Mouse (Mus musculus): Measurements from ENCODE around the gene Psmb5.

The Psmb5 gene

DNA sequence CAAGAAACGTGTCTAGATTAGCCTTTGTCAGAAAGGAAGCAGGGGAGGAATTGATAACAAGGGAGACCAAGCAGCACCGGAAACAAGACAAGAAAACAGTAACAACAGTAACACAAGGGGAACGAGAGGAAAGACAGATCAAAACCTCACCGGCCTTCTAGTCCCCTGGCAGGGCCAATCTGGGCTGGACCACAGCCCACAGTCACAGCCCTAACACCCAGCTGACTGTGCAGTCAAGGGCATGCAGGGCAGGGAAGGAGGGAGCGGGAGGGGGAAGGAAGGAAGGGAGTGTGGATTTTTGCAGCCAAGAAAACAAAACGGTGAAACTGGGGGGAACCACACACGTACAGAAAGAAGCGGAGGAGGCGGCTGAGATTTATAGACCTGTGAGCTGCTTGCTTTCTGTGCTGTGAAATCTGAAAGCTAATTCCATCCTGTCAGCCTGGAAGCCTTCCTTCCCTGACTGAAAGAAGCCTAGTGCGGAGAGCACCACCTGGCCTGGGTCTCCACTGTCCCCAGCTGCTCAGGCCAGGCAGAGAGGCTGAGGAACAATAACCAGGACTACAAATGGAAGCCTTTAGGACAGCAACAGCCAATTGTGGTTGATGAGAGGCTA is 25.4 kb downstream of the Psmb5 start:
- no peak for DNase-seq (ENCODE audit: low spot score in 2 of 2)

DNA sequence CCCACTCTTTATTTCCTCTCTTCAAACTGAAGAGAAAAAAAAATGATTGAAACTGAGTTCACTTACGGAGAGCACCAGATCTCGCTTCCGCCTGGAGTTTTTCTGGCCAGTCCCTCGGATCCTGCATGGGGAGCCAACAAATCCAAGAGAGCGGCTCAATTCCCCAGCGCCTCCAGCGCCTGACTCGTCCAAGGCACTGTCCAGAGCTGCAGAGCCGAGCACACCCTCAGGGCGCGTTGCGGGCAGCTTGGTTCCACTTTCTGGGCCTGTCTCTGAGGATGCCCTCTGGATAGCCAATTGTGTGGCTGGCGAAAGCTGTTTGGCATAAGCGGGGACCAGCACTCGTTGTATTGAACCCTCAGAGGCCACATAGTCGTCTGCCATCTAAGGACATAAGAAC is 26.8 kb downstream of the Psmb5 start:
- no peak for DNase-seq (ENCODE audit: low spot score in 2 of 2)

DNA sequence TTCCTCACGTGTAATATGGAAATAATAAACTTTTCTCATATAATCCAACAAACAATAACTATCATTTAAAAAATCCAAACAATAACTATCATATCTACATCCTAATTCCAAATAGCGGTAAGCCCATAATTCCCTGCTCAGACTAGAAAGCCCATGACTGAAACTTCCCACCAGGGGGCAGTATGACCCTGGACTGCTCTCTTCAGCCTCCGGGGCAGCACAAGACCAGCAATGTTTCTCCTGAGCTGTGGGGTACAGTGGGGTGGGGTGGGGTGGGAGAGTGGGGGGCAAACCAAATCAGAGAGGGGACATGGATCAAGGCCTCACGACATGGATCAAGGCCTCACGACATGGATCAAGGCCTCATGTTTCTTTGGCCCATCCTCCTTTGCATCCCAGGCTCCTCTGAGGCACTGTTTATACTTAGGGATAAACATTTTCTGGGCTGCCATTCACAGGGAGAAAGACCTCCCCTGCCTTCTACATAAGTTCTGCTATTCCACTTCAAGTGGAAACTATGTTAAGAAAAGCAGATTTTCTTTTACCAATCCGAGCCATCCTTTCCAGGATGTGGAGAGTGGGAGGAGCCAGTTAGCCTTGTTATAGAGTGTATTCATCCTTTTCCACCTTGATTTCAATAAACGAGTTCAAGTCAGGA is 34.0 kb downstream of the Psmb5 start:
- peak in 1 of 2 experiments; percentile 67 for DNase-seq (ENCODE audit: low spot score in 2 of 2)

DNA sequence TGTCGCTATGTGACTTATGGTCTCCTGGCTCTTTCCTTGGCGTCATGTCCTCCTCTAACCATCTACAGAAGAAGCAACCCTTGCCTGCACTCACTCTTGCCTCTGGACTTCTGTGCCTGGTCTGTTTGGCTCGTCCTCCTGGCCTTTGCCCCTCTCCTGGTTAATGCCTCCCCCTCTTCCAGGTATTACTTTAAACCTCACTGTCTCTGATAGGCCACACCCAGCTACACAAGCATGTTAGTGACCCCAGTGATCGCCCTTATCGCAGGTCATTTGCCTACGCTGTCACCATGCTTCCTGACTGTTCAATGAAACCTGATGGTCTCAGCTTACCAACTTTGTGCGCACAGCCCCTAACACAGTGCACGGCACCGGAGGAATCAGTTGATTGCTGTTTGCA is 35.3 kb downstream of the Psmb5 start:
- DNase-seq (ENCODE audit: low spot score in 2 of 2), result no peak

DNA sequence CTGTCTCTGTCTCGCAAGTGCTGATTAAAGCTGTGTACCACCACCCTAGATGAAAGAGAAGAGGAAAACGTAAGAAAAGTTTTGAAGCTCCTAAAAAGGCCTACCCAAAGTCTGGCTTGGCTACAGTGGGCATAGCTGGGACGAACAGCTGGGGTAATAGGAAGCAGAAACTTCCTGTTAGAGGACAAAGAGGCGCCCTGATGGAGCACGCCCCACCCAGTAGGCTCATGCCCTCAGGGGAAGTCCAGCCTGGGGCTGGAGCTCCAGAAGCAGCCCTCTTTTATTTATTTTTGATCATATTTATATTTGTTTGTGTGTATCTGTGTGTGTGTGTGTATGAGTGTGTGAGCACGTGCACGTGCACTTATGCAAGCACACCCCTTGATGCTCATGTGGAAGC is 38.2 kb downstream of the Psmb5 start:
- DNase-seq (ENCODE audit: low spot score in 2 of 2), result no peak

DNA sequence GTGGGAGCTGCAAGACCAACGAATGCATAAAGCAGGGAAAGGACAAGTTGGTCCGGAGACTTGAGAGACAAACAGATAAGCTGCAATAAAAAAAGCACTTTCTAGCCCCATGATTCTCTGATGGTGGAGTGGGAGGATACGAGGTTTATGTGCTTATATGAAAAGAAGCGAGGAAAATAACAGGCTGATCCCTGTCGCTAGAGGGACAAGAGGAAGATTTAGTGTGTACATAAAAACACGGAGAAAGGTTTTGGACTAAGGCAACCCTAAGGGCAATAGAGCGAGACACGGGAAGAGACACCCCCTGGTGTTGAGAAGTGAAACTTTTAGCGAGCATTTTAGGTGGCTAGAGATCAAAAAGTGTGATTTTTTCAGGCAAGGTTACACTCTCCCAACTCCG is 39.8 kb downstream of the Psmb5 start:
- DNase-seq (ENCODE audit: low spot score in 2 of 2), result peak; percentile 29 to 60

DNA sequence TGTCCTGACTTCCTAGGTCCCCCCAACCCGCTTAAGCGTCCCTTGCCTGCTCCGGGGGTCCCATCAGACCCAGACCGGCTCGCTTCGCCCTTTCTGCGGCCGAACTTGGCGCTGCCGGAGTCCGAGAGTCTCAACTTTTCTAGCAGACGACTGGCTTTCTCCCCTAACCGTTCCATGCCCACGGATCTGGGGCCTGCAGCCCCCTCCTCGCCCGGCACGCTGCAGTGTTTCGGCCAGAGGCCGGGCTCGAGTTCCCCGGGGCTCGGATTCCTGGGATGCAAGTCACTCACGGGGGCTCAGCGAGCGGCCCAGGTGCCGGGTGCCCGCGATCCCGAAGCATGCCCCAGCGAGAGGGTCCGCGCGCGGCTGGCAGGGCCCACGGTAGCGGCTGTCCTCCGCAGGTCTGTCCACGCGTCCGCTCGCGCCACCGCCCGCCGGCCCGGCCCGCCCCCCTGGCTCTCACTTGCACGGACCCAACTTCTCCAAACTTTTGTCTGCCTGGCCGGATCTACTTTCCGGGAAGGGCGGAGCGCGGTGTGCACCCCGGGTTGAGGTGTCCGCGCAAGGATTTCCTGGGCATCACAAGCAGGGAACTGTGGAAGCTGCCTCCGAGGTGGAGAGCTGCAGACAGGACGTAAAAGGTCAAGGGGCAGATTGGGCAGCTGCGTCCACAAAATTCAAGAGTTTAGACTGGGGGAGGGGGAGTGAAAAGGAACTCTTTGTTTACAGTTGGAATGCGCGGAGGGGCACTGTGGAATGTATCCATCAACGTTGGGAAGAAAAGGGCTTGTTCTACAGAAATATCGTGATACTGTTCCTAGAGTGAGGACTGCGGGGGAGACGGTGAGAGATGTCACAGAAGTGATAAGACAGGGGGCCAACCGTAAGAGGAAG is 40.5 kb downstream of the Psmb5 start, which contains the start of gene Ajuba:
Gene Ajuba, minus strand, starts transcription at position 470 of the 894 bp plus-strand sequence.
- peak; percentile 20 to 28 for DNase-seq (ENCODE audit: low spot score in 2 of 2)

DNA sequence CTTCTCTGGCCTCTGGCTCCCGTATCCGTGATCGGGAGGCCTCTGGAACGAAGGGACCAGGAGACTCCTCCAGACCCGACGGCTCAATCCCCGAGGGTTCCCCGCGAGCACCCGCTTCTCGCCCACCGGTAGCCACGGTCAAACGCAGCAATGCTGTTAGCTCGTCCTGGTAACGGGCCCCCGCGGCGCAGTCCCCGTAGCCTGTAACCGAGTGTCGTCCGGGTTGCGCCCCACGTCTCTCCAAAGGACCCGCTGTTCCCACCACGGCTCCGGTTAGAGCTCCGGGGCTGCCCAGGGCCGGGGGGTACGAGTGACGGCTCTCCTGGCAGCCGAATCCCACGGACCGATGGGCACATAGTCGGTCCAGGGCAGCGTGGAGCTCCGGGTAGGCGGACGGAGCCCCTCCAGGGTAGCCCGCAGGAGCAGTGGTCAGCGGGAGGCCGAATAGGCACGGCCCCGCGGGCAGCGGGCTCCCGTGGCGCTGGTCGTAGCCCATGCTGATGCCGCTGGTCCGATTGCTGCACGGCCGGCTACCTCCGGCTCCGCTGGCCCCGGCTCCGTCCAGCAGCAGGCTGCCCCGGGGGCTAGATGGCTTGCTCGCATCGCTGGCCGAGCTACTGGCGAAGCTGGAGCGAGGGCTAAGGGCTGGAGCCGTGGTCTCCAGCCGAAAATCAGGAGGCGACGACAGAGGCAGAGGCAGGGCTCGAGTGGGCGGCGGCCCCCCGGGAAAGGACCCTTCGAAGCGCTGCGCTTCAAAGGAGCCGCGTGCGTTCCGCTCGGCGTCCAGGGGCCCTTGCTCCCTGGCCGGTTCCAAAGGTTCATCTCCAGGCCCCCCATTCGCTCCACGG is 41.4 kb downstream of the Psmb5 start:
- DNase-seq (ENCODE audit: low spot score in 2 of 2), result no peak

DNA sequence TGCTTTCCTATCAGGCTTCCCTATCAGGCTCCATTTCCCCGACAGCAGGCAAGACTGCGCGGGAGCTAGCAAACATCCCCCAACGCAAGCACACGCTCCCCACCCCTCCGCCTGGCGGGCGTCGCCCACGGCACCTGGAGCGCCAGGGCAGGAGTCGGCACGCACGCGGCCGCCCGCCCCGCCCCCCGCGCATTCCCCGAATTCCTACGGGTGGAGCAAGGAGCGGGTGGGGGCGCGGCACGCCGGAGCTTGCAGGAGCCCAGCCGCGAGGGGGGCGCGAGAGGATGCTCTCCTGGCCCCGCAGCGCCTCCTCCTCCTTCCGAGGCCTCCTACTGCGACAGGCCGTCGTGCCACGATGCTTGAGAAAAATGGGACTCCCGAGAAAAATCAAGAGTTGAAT is 42.2 kb downstream of the Psmb5 start:
- DNase-seq (ENCODE audit: low spot score in 2 of 2), result peak in 1 of 2 experiments; percentile 43

DNA sequence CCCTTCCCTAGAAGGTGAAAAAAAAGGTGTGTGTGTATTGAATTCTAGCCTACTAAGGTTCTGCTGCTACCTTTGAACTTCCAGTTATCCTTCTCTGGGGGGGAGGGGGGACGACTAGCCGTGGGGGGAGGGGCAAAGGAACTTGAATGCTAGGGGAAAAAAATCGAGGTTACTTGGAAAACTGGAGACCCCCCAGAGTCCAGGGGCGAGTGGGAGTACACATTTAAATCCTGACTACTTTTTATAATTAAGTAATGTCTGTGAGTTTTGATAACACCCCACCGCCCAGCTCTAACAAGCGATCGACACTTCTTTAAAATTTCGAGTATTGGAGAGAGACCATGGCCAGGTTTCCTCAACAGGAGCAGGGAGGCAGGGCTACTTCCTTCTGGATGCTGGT is 42.8 kb downstream of the Psmb5 start:
- DNase-seq (ENCODE audit: low spot score in 2 of 2), result no peak

DNA sequence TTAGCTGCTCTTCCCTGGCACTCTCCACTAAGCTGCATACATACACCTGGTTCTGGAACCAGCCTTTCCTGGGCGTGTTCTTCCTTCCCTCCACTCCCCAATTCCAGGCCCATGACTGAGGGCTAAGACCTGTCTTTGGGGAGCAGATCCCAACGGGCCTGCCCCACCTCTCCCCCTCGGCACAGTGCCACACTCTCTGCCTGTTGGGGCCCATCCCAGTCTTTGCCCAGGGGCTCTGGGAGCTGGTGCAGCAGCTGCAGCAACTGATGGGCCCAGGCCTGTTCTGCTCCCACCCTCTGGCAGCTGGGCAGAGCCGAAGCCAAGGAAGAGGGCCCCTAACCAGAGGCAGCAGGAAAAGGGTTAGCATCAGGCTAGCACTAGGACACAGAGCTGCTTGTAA is 43.6 kb downstream of the Psmb5 start:
- DNase-seq (ENCODE audit: low spot score in 2 of 2), result no peak

DNA sequence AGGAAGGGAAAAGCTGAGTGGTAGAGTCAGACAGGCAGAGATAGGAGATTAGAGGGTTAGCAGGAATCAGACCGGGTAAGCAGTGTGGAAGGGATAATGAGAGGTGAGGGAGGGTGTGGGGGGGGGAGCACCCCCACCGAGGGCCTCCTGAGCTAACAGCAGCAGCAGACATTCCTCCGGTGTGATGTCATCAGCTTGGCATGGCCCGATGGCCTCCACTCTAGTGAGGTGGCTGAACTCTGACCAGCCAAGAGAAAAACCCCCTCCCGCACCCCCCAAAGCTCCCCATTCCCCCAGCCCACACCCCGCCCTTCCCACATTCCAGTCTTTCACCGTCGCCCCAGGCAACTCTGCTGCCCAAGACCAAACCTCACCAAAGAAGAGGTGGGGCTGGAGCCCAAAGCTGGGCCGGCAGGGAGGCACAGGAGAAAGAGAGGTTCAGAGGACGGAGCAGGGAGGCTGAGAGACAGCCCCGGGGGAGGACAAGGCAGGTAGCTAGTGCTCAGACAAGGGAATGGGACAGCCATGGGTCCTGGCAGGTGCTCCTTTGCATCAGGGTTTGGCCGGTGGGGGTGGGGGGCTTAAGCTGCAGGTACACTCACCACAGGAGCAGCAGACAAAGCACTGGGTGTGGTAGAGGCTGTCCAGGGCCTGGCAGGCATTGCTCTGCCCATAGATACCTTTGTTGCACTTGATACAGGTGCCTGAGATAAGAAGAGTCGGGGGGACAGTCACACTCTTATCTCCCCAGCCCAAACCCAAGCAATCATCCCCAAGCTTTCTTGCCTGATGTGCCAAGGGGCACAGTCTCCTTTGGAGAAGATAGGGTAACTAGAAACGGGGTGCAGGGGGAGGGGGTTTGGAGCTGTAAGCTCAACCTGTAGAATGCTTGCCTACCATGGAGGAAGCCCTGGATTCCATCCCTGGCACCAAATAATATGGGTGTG is 44.8 kb downstream of the Psmb5 start:
- DNase-seq (ENCODE audit: low spot score in 2 of 2), result no peak

DNA sequence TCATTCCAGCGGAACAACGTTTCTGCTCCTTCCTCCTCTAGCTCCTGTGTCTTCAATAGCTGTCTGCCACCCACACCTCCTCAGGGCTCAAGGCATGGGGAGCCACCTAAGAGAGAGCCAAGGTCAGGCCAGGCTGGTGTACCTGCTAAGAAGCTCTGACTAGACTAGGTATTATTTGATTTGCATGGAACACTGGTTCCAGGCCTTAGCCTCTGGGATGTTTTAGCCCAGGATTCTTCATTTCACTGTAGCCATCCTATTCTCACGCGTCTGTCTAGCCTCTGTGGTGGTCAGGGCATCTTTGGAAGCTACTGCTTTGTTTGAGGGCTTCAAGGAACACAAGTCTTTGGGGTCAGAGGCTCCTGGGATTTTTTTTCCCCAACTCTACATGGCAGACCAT is 45.7 kb downstream of the Psmb5 start:
- no peak for DNase-seq (ENCODE audit: low spot score in 2 of 2)

DNA sequence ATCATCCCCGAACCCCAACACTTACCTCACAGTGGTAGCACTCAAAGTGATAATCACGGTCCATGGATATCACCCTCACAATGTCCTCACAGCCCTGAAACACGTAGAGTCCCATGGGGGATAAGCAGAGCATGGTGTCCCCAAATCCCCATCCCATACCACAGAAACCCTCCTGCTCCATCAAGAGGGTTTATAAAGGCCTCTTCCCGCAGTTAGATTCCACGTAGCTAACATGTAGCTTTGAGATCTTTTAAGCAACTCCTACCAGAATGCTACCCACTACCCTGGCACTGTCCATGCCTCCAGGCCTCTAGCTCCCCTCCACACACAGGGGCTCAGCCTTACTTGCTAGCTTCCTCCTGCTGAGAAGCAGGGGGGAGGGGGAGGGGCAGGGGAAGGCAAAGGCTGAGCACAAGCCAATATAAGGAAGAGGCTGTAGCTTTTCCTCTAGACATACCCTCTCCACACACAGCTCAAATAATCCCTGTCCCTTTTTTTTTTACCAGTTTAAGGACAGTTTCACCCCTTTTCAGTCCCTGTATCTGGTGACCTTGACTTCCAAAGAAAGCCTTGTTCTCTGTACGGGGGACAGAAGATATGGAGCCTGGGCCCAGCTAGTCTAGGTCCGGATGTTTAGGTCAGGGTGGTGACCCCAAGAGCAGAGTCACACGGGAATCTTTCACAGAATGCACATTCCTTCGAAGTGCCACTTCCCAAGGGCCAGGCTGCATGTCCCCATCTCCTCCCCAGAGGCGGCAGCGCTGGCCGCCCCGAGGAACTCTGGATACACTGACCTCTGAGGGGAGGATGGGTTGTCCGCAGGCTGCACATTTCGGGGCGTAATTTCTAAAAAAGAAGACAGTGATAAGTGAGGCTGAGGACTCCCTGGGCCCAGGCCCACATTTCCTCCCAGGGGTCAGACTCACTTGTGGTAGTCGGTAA is 48.1 kb downstream of the Psmb5 start:
- no peak for DNase-seq (ENCODE audit: low spot score in 2 of 2)

DNA sequence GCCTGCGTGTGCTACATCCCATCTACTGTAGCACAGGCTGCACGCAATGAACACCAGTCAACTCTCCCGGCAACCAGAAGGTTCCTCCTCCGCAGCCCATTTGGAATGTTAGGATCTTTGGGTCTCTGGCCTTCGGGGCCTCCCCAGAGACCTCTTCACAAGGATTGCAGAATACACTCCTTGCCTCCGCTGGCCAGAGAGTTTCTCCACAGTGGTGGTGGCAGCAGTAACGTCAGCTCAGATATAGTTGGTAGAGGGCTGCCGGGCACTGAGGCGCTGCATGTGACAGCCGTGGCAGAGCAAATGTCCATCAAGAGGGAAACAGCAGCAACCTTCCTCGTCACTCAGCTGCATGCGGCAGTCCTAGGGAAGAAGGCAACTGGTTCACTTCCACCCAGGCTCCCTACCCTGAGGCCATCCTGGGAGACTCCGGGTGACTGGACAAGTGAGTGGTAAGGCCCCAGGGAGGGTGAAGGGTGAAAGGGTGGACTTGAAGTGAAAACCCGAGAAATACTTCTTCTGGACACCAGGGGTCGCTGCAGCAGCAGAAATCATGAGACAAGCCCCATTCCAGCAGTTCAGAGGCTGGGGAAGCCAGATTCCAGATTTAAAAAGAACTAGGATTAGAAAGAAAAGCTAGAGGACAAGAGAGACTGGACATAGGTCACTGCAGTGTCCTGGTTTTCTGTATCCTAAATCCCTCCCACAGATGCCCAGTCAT is 49.0 kb downstream of the Psmb5 start:
- DNase-seq (ENCODE audit: low spot score in 2 of 2), result peak; percentile 40 to 65

All from thymus, postnatal 10 days (tissue).